Mouse (Mus musculus) thymus, adult 18-20 months (tissue): ENCODE measurements around the gene Olfr597.
"Not testable (repeated sequence)": the region's sequence is repeated elsewhere in the genome, so short reads cannot be mapped to it uniquely, and the experiment has no call there.

ENCODE experiments used
- DNase-seq, 2 experiments: peaks; one replicate each; pipeline ENCODE4 v3.0.0; 2022; ENCODE audit warnings: mixed read lengths in 2 of 2

The Olfr597 gene

DNA sequence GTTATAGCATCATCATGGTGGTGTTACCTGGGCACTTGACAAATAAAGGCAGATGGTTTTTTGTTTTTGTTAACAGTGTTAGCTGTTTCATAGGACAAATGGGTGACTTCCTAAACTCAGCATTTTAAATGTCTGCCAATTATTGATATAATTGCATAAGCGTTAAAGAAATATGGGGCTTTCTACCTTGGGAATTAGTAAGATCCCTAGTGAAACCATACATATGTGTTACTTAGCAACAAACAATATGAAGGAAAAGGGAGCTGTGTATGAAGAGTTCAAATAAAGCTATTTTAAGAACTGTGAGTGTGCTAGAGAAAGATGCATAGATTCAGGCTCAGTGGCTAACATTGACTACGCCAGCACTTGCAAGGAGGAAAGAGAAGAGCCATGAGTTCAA lies at the start of gene Olfr597:
TSS of gene Olfr597 (plus strand) at position 301 of the 400 bp plus-strand sequence.
- not testable (repeated sequence) for DNase-seq

DNA sequence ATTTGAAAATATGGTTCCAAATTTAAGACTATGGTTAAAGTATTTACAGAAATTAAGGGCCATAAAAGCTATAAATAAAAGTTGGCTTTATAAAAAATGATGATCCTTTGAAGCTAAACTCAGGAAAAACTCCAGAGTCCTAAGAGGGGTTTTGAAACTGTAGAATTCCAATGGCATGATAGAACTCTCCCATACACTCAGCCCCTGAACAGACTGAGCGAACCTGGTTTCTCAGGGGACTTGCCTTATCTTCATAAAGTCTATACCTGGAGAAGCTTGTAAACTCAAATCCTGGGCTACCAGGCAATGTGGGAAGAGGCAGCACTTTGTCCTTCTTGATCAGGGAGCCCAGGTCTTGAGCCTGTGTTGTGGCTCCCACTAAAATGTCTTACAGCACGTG lies 10.8 kb upstream of the Olfr597 start, which contains the start of gene Olfr596:
TSS of gene Olfr596 (plus strand) at position 301 of the 400 bp plus-strand sequence.
- DNase-seq: not testable (repeated sequence)

- DNase-seq: no peak
Measured at GRCm38 (mm10) chr7:103323268-103323667, 7.2 kb downstream of the Olfr597 start, which contains the start of gene Olfr598. TSS of gene Olfr598 (plus strand) at chr7:103323568.

DNA sequence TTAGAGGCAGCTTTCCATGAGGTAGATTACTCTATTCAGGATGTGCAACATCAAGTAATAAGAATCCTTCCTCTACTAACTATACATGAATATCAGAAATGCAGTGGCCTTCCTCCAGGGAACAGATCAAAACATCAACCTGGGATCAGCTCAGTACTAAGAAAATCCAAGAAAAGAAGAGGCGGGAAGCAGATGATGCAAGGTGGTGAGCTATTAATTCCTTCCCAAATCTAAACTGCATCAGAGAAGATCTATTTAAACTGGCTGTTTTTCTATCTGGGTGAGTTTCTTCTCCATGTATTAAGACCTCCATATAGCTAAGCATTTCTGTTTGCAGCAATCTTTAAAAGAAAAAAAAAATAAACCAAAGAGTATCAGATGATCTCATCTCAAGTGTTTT lies 19.5 kb downstream of the Olfr597 start, which contains the start of gene Olfr599:
TSS of gene Olfr599 (plus strand) at position 301 of the 400 bp plus-strand sequence.
- DNase-seq: no peak

DNA sequence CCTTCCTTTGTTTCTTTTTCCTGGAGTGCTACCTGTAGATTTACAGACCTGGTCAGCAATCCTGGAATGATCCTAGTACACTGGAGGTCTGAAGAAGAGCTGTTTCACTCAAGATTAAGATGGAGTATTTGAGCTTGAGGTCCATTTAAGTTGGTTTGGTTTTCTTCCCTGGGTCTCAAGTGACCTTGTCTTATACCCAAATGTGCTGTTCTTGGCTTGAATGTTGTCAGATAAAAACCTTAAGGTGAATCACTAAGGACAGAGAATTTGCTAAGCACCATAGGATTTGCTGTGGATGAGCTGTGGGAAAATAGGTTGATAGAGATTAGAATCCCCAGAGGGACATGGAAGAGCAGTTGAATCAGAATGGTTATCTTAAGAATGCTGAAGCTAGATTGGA lies 33.5 kb downstream of the Olfr597 start, which contains the start of gene Olfr600:
TSS of gene Olfr600 (minus strand) at position 101 of the 400 bp plus-strand sequence.
- DNase-seq: no peak

- no peak for DNase-seq
Measured at GRCm38 (mm10) chr7:103362555-103362954, 46.4 kb downstream of the Olfr597 start, which contains the start of gene Olfr601. TSS of gene Olfr601 (minus strand) at chr7:103362655.
